13 mouse cellular contexts compared by ENCODE assay signal in genomic region chr1:136694983-136695382, GRCm38 (mm10).
A peak's percentile ranks its signal among the peaks of the same experiment; 100 is the strongest.
DNase-seq lines count a peak whose midpoint lies in the region; ATAC-seq and TF ChIP-seq lines count a peak whose summit lies in the region.
"Had no signal": no experiment of that assay in that cellular context is flagged by ENCODE, and none has a peak within 500 bp of the region (broad histone marks: within the 10 kb centered on the region; RNA-seq: fewer than 3 reads in every experiment).

No protein-coding gene starts in this region.

- no peaks in the 10 kb centered on the region for H3K27me3 ChIP-seq in lung, embryonic 16.5 days (ENCODE audit: control insufficient read depth, insufficient read depth, low read depth, low read length)
- no peaks in the 10 kb centered on the region for H3K27me3 ChIP-seq in thymus, adult 2 months (ENCODE audit: control insufficient read depth, insufficient read depth, low read length)
- no peaks in the 10 kb centered on the region for H3K27me3 ChIP-seq in heart, embryonic 12.5 days (replicated peaks)
- H3K27me3 ChIP-seq: Patski had no signal

- peaks cover 41% of the 10 kb centered on the region for H3K4me1 ChIP-seq in lung, embryonic 16.5 days (replicated peaks; ENCODE audit: control insufficient read depth, insufficient read depth, low read length)
- peaks cover 22% of the 10 kb centered on the region for H3K4me1 ChIP-seq in thymus, adult 2 months (replicated peaks; ENCODE audit: control insufficient read depth, insufficient read depth, low read length)
- peaks cover 25% of the 10 kb centered on the region for H3K4me1 ChIP-seq in heart, embryonic 12.5 days (replicated peaks)

- H3K36me3 ChIP-seq in lung, embryonic 16.5 days (ENCODE audit: control insufficient read depth, insufficient read depth, low read length) = no peaks in the 10 kb centered on the region
- no peaks in the 10 kb centered on the region for H3K36me3 ChIP-seq in thymus, adult 2 months (ENCODE audit: control insufficient read depth, insufficient read depth, low read length)
- no peaks in the 10 kb centered on the region for H3K36me3 ChIP-seq in heart, embryonic 12.5 days
- H3K36me3 ChIP-seq: heart, embryonic 10.5 days had no signal

- H3K9ac ChIP-seq in lung, embryonic 16.5 days (ENCODE audit: low read length) = no peak overlapping the region
- H3K9ac ChIP-seq in heart, embryonic 12.5 days = no peak overlapping the region

- 36% methylated on average over 7 of the region's 7 CpGs for WGBS in lung, embryonic 16.5 days
- WGBS in thymus, adult 2 months = 13% methylated on average over 7 of the region's 7 CpGs
- 44% methylated on average over 7 of the region's 7 CpGs for WGBS in heart, embryonic 12.5 days

- peak; percentile 28 to 53 for DNase-seq in CD8-positive naive resting alpha-beta T cell, adult 2 months (ENCODE audit: low read depth in 2 of 2, low spot score in 2 of 2)
- peak; percentile 100 for DNase-seq in ES-CJ7 (ENCODE audit: low read depth, low spot score)
- DNase-seq in thymus, adult 2 months = peak; percentile 55
- no peak for DNase-seq in urinary bladder, postnatal 10 days (ENCODE audit: low spot score)
- DNase-seq: adrenal gland, postnatal 36 days; kidney, adult 8-10 months; left cerebral cortex, postnatal 4 days had no signal

- H3K4me3 ChIP-seq in lung, embryonic 16.5 days (ENCODE audit: low read length) = no peak overlapping the region
- H3K4me3 ChIP-seq in thymus, adult 2 months (ENCODE audit: control insufficient read depth, insufficient read depth, low read length) = no peak overlapping the region
- no peak overlapping the region for H3K4me3 ChIP-seq in heart, embryonic 12.5 days
- H3K4me3 ChIP-seq: heart, embryonic 10.5 days; megakaryocyte, embryonic 14.5 days had no signal

- ATAC-seq in lung, embryonic 16.5 days (ENCODE audit: low read depth) = 0 out of 2 replicates have a peak, but pooled peaks have one; percentile 13
- no peak for ATAC-seq in frontal cortex, adult (ENCODE audit: low TSS enrichment)
- ATAC-seq in heart, embryonic 12.5 days (ENCODE audit: insufficient number of reproducible peaks, low FRiP score) = no peak
- ATAC-seq: Patski had no signal

- peak overlapping the region; percentile 57 for H3K27ac ChIP-seq in lung, embryonic 16.5 days (ENCODE audit: low read length)
- peak overlapping the region; percentile 81 for H3K27ac ChIP-seq in thymus, adult 2 months (ENCODE audit: control insufficient read depth, insufficient read depth, low read length)
- H3K27ac ChIP-seq in heart, embryonic 12.5 days (ENCODE audit: poor library complexity, severe bottlenecking) = no peak overlapping the region

- H3K4me2 ChIP-seq in lung, embryonic 16.5 days (ENCODE audit: low read depth, low read length) = 0 out of 2 replicates have a peak overlapping the region, but pooled peaks have one; percentile 15
- H3K4me2 ChIP-seq in heart, embryonic 12.5 days = no peak overlapping the region

- no peak for TF ChIP-seq CTCF in thymus, adult 2 months (IDR thresholded peaks at IDR 0.05; ENCODE audit: borderline replicate concordance, control insufficient read depth, extremely low read depth, insufficient read depth, low read length, poor library complexity)

- no peaks in the 10 kb centered on the region for H3K9me3 ChIP-seq in lung, embryonic 16.5 days (ENCODE audit: control insufficient read depth, low read length)
- no peaks in the 10 kb centered on the region for H3K9me3 ChIP-seq in heart, embryonic 12.5 days (replicated peaks)
- H3K9me3 ChIP-seq: heart, embryonic 10.5 days; megakaryocyte, embryonic 14.5 days had no signal

- no peak for TF ChIP-seq POLR2A in thymus, adult 2 months (IDR thresholded peaks at IDR 0.05; ENCODE audit: control insufficient read depth, extremely low read depth, insufficient read depth, low read length, poor library complexity)
